Mouse (Mus musculus): ENCODE measurements around the gene Marc2.

GRCm38 (mm10) chr1:184805749-184806148 lies 40.5 kb downstream of the Marc2 start:
- no peak for TF ChIP-seq POLR2A (IDR thresholded peaks at IDR 0.05; ENCODE audit: low read depth, low read length)
- no peak for TF ChIP-seq CTCF (IDR thresholded peaks at IDR 0.05; ENCODE audit: extremely low read depth, insufficient read length, insufficient replicate concordance, low read depth, low read length)
